Comparison of ENCODE assay signal across 38 mouse cellular contexts in the genomic region with DNA sequence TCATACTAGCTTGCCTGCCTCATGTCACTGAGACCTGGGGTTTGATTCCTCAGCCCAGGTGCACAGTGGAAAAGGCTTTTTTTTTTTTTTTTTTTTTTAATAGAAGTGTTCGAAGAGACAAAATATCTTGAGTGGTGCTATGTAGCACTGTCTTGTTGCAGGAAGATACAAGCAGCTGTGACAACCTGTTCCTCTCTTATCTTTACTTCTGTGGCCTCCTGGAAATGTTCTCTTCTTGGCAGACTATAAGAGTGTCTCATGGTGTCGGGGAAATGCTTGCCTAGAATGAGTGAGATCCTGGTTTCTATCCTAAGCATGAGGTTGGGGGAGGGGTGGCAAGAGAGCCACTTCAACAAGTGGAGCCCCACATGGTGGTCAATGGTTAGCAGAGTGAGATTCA. TPM values are rescaled to one million over a fixed set of nuclear protein-coding genes. Genes with fewer than 3 reads are reported as not detected.
"Had no signal": no experiment of that assay in that cellular context is flagged by ENCODE, and none has a peak within 500 bp of the region (broad histone marks: within the 10 kb centered on the region; RNA-seq: fewer than 3 reads in every experiment).

No protein-coding gene starts in this region.

- H3K27me3 ChIP-seq: heart, embryonic 15.5 days; hindbrain, embryonic 15.5 days; kidney, embryonic 15.5 days; limb, embryonic 15.5 days had no signal

- H3K9me3 ChIP-seq: heart, embryonic 13.5 days; heart, embryonic 15.5 days; hindbrain, embryonic 13.5 days; hindbrain, embryonic 15.5 days; kidney, embryonic 15.5 days; limb, embryonic 13.5 days; limb, embryonic 15.5 days had no signal

- ATAC-seq: hindbrain, postnatal 0 days; intestine, embryonic 16.5 days had no signal

- H3K4me1 ChIP-seq: hindbrain, embryonic 13.5 days; hindbrain, embryonic 15.5 days; kidney, embryonic 15.5 days; limb, embryonic 13.5 days had no signal

- H3K27ac ChIP-seq: heart, embryonic 13.5 days; heart, embryonic 15.5 days; hindbrain, embryonic 13.5 days; hindbrain, embryonic 15.5 days; hindbrain, postnatal 0 days; kidney, embryonic 15.5 days; kidney, postnatal 0 days; limb, embryonic 13.5 days; limb, embryonic 15.5 days had no signal

- DNase-seq: gastrocnemius, postnatal 25 days; heart, adult 18-20 months; heart, postnatal 14 days; heart, postnatal 36 days; kidney, adult 11 months; kidney, adult 2 months; kidney, adult 9 months; kidney, postnatal 14 days; kidney, postnatal 36 days; layer of hippocampus, adult 9-11 months; layer of hippocampus, postnatal 36 days; left cerebral cortex, postnatal 4 days had no signal

- H3K4me3 ChIP-seq: heart, embryonic 13.5 days; heart, embryonic 15.5 days; hindbrain, embryonic 13.5 days; hindbrain, embryonic 15.5 days; kidney, embryonic 15.5 days; limb, embryonic 13.5 days; limb, embryonic 15.5 days had no signal

RNA-seq across cellular contexts. Expression of a gene that starts 6.0 kb away (rescaled TPM):
- total RNA-seq: gastrocnemius, adult 18-20 months; gastrocnemius, adult 8-10 months; gastrocnemius, postnatal 25 days; gastrocnemius, postnatal 4 days; granulocyte monocyte progenitor cell, adult 5-6 weeks; hematopoietic stem cell, adult 5-6 weeks; liver, adult 2 months had no signal
- polyA plus RNA-seq: heart, embryonic 13.5 days; heart, embryonic 15.5 days; hindbrain, embryonic 11.5 days; hindbrain, embryonic 13.5 days; hindbrain, embryonic 15.5 days; intestine, embryonic 14.5 days; intestine, embryonic 16.5 days; kidney, adult 2 months; kidney, embryonic 15.5 days; kidney, postnatal 0 days; large intestine, adult 2 months; limb, embryonic 11.5 days; limb, embryonic 13.5 days; limb, embryonic 15.5 days; liver, adult 2 months had no signal

RNA-seq across cellular contexts. Expression of a gene that starts 12.4 kb away (rescaled TPM):
- total RNA-seq: gastrocnemius, adult 18-20 months; gastrocnemius, adult 8-10 months; gastrocnemius, postnatal 25 days; gastrocnemius, postnatal 4 days; granulocyte monocyte progenitor cell, adult 5-6 weeks; heart, adult 18-20 months; heart, adult 8-10 months; heart, postnatal 14 days; heart, postnatal 36 days; hematopoietic stem cell, adult 5-6 weeks; layer of hippocampus, adult 18-20 months; layer of hippocampus, postnatal 14 days; layer of hippocampus, postnatal 36 days; left cerebral cortex, adult 18-20 months; liver, adult 2 months had no signal
- polyA plus RNA-seq: heart, embryonic 11.5 days; heart, embryonic 13.5 days; heart, embryonic 15.5 days; heart, postnatal 0 days; hindbrain, embryonic 11.5 days; hindbrain, embryonic 13.5 days; hindbrain, embryonic 15.5 days; hindbrain, postnatal 0 days; intestine, embryonic 14.5 days; intestine, embryonic 16.5 days; kidney, adult 2 months; kidney, embryonic 15.5 days; large intestine, adult 2 months; limb, embryonic 11.5 days; limb, embryonic 13.5 days; limb, embryonic 15.5 days; liver, adult 2 months had no signal
